Mouse (Mus musculus) heart, embryonic 14.5 days (tissue): Measurements from ENCODE around the gene Rprd1b. TPM values are rescaled to one million over a fixed set of nuclear protein-coding genes. Genes with fewer than 3 reads are reported as not detected.

Source experiments
- ATAC-seq: fragments of 200-750 bp; cut with Nextera tagmentation; 2 replicates; pipeline ENCODE4 v1.8.0; 2017; ENCODE audit warnings: low read depth, moderate TSS enrichment; ENCODE audit not compliant: insufficient number of reproducible peaks, insufficient read depth, low FRiP score
- H3K27ac ChIP-seq, 2 experiments: fragments of 200-500 bp in 1 of 2; fragments of 300-500 bp in 1 of 2; sonication (generic) in 1 of 2; replicated peaks in 1 of 2; 2 replicates each; pipeline ENCODE4 v1.5.1; 2012 to 2014; ENCODE audit warnings: low read depth in 2 of 2, low read length in 2 of 2, control low read depth in 1 of 2, mild to moderate bottlenecking in 1 of 2, mixed read lengths in 1 of 2; ENCODE audit not compliant: control insufficient read depth in 1 of 2, insufficient read depth in 1 of 2
- H3K27me3 ChIP-seq: fragments of 300-500 bp; sonication (generic); 2 replicates; pipeline ENCODE4 v1.6.1; 2014; ENCODE audit warnings: mild to moderate bottlenecking, low read length, control low read depth; ENCODE audit not compliant: control insufficient read depth, insufficient read depth
- H3K36me3 ChIP-seq: fragments of 300-500 bp; sonication (generic); 2 replicates; pipeline ENCODE4 v1.6.1; 2014; ENCODE audit warnings: mild to moderate bottlenecking, control low read depth, low read length, mixed read lengths; ENCODE audit not compliant: control insufficient read depth, insufficient read depth
- H3K4me1 ChIP-seq, 2 experiments: fragments of 200-500 bp in 1 of 2; fragments of 300-500 bp in 1 of 2; sonication (generic) in 1 of 2; 2 replicates each; pipeline ENCODE4 v1.6.1; 2012 to 2014; ENCODE audit warnings: low read length in 2 of 2, control low read depth in 1 of 2, mixed read lengths in 1 of 2; ENCODE audit not compliant: control insufficient read depth in 2 of 2, insufficient read depth in 2 of 2
- H3K4me2 ChIP-seq: fragments of 300-500 bp; sonication (generic); 2 replicates; pipeline ENCODE4 v1.6.1; 2014; ENCODE audit warnings: mild to moderate bottlenecking, low read length
- H3K4me3 ChIP-seq, 2 experiments: fragments of 200-500 bp in 1 of 2; fragments of 300-500 bp in 1 of 2; sonication (generic) in 1 of 2; 2 replicates each; pipeline ENCODE4 v1.5.1; 2012 to 2014; ENCODE audit warnings: low read length in 2 of 2, mild to moderate bottlenecking in 2 of 2, control low read depth in 1 of 2, low read depth in 1 of 2, moderate library complexity in 1 of 2; ENCODE audit not compliant: control insufficient read depth in 1 of 2, insufficient read depth in 1 of 2
- H3K9ac ChIP-seq: fragments of 300-500 bp; sonication (generic); 2 replicates; pipeline ENCODE4 v1.6.1; 2014; ENCODE audit warnings: mild to moderate bottlenecking, low read length
- H3K9me3 ChIP-seq: fragments of 300-500 bp; sonication (generic); 2 replicates; pipeline ENCODE4 v1.6.1; 2016; ENCODE audit warnings: low read length, control low read depth; ENCODE audit not compliant: control insufficient read depth
- WGBS: fragments of 180-500 bp; shearing (Covaris S2); extraction: QIAGEN DNeasy Blood & Tissue Kit; methylation state at CpG from one replicate; pipeline ENCODE4 v1.1.7; 2014; 5-methylcytosine and 5-hydroxymethylcytosine counted together
- polyA plus RNA-seq: library from polyadenylated mRNA; unstranded; fragments of >200 nt; fragmentation: Nextera tagmentation; extraction: Ambion mirVana; gene quantifications from 2 replicates; pipeline ENCODE4 v1.2.1, GENCODE M21; 2014

Gene Rprd1b
- polyA plus RNA-seq, 1 experiment from 2014 or later, result 28.4 TPM

- H3K36me3 ChIP-seq, result peaks cover 75% of the 10 kb centered on the region
- peak overlapping the region; percentile 74 for H3K9ac ChIP-seq
- ATAC-seq, result peak; percentile 85
- peak overlapping the region; percentile 97 to 99 for H3K27ac ChIP-seq
- H3K9me3 ChIP-seq, result no peaks in the 10 kb centered on the region
- H3K4me3 ChIP-seq, result no peak overlapping the region
- 18% methylated on average over 7 of the region's 7 CpGs for WGBS
- H3K4me2 ChIP-seq, result peak overlapping the region; percentile 52
- H3K4me1 ChIP-seq, result peaks cover 55 to 74% of the 10 kb centered on the region in 2 experiments
- H3K27me3 ChIP-seq, result no peaks in the 10 kb centered on the region
These were observed 111.3 kb downstream of the Rprd1b start for GRCm38 (mm10) chr2:158139628-158140027.

- Histone ChIP-seq H3K4me1 (peaks cover 58 to 82% of the 10 kb centered on the region in 2 experiments), H3K27me3 (no peaks in the 10 kb centered on the region), H3K4me2 (peak overlapping the region; percentile 27), H3K9me3 (no peaks in the 10 kb centered on the region), H3K9ac (peak overlapping the region; percentile 66), H3K36me3 (peaks cover 65% of the 10 kb centered on the region), H3K27ac (peak overlapping the region; percentile 81 to 99), H3K4me3 (no peak overlapping the region)
- WGBS, result 39% methylated on average over 5 of the region's 5 CpGs
- no peak for ATAC-seq
These were observed 112.4 kb downstream of the Rprd1b start for GRCm38 (mm10) chr2:158140664-158141063.

GRCm38 (mm10) chr2:158141271-158141670 lies 113.0 kb downstream of the Rprd1b start:
- peak overlapping the region; percentile 66 for H3K9ac ChIP-seq
- no peaks in the 10 kb centered on the region for H3K27me3 ChIP-seq
- WGBS, result 54% methylated on average over 7 of the region's 7 CpGs
- H3K4me1 ChIP-seq, result peaks cover 56 to 79% of the 10 kb centered on the region in 2 experiments
- H3K9me3 ChIP-seq, result no peaks in the 10 kb centered on the region
- peaks cover 59% of the 10 kb centered on the region for H3K36me3 ChIP-seq
- no peak overlapping the region for H3K4me3 ChIP-seq
- no peak for ATAC-seq
- peak overlapping the region; percentile 27 for H3K4me2 ChIP-seq
- H3K27ac ChIP-seq, result peak overlapping the region; percentile 81 to 99

- ATAC-seq, result peak; percentile 55
- H3K9me3 ChIP-seq, result no peaks in the 10 kb centered on the region
- H3K4me1 ChIP-seq, result peaks cover 56 to 76% of the 10 kb centered on the region in 2 experiments
- peak overlapping the region; percentile 66; the same call in 1 of the 2 replicates for H3K9ac ChIP-seq
- H3K36me3 ChIP-seq, result peaks cover 53% of the 10 kb centered on the region
- 13% methylated on average over 7 of the region's 7 CpGs for WGBS
- H3K4me2 ChIP-seq, result peak overlapping the region; percentile 85
- H3K27me3 ChIP-seq, result no peaks in the 10 kb centered on the region
- H3K4me3 ChIP-seq, result no peak overlapping the region
- H3K27ac ChIP-seq, result peak overlapping the region; percentile 81 to 99
These were observed 113.6 kb downstream of the Rprd1b start for GRCm38 (mm10) chr2:158141690-158142440.

- H3K4me3 ChIP-seq, result peak overlapping the region in 1 of 2 experiments; percentile 71; a peak in 2 of 4 replicates
- 75% methylated on average over 18 of the region's 18 CpGs for WGBS
- H3K4me2 ChIP-seq, result peak overlapping the region; percentile 85
These were observed 114.7 kb downstream of the Rprd1b start for GRCm38 (mm10) chr2:158142981-158143380.

GRCm38 (mm10) chr2:158143816-158144215 lies 115.5 kb downstream of the Rprd1b start:
- Histone ChIP-seq H3K4me3 (peak overlapping the region; percentile 71 to 74), H3K27ac (peak overlapping the region; percentile 72 to 99), H3K27me3 (no peaks in the 10 kb centered on the region), H3K9ac (peak overlapping the region; percentile 95), H3K36me3 (peaks cover 34% of the 10 kb centered on the region), H3K4me2 (peak overlapping the region; percentile 85), H3K9me3 (no peaks in the 10 kb centered on the region), H3K4me1 (peaks cover 45 to 66% of the 10 kb centered on the region in 2 experiments)
- 46% methylated on average over 3 of the region's 3 CpGs for WGBS
- ATAC-seq, result no peak

More at GRCm38 (mm10) chr2:158142981-158143380, 114.7 kb downstream of the Rprd1b start:
- H3K9me3 ChIP-seq, result no peaks in the 10 kb centered on the region
- H3K27me3 ChIP-seq, result no peaks in the 10 kb centered on the region
- H3K4me1 ChIP-seq, result peaks cover 51 to 74% of the 10 kb centered on the region in 2 experiments
- H3K9ac ChIP-seq, result peak overlapping the region; percentile 67
- ATAC-seq, result no peak
- peak overlapping the region; percentile 81 to 99 for H3K27ac ChIP-seq
- peaks cover 42% of the 10 kb centered on the region for H3K36me3 ChIP-seq

- peaks cover 41 to 62% of the 10 kb centered on the region in 2 experiments for H3K4me1 ChIP-seq
- WGBS, result 43% methylated on average over 8 of the region's 8 CpGs
- peak overlapping the region; percentile 95 for H3K9ac ChIP-seq
These were observed 116.0 kb downstream of the Rprd1b start for GRCm38 (mm10) chr2:158144263-158144662.

More at GRCm38 (mm10) chr2:158144263-158144662, 116.0 kb downstream of the Rprd1b start:
- Histone ChIP-seq H3K4me2 (peak overlapping the region; percentile 85), H3K9me3 (no peaks in the 10 kb centered on the region), H3K36me3 (peaks cover 29% of the 10 kb centered on the region), H3K27ac (peak overlapping the region; percentile 72 to 99), H3K4me3 (peak overlapping the region; percentile 71 to 74), H3K27me3 (no peaks in the 10 kb centered on the region)
- no peak for ATAC-seq
